Mouse (Mus musculus) heart, embryonic 15.5 days (tissue): ENCODE results near the gene Taok2. TPM values are rescaled to one million over a fixed set of nuclear protein-coding genes. Genes with fewer than 3 reads are reported as not detected.
"Not testable (repeated sequence)": the region's sequence is repeated elsewhere in the genome, so short reads cannot be mapped to it uniquely, and the experiment has no call there.

Experiments
- ATAC-seq: fragments of 200-750 bp; cut with Nextera tagmentation; replicated peaks from 2 replicates; pipeline ENCODE4 v1.8.0; 2017; ENCODE audit warnings: low read depth, moderate TSS enrichment; ENCODE audit not compliant: insufficient number of reproducible peaks, insufficient read depth, low FRiP score
- H3K27ac ChIP-seq: fragments of 300-500 bp; sonication (generic); 2 replicates; pipeline ENCODE4 v1.5.1; 2015; ENCODE audit warnings: mild to moderate bottlenecking, inconsistent platforms
- H3K27me3 ChIP-seq: fragments of 300-500 bp; sonication (generic); 2 replicates; pipeline ENCODE4 v1.6.1; 2015; ENCODE audit warnings: inconsistent platforms
- H3K36me3 ChIP-seq: fragments of 300-500 bp; sonication (generic); 2 replicates; pipeline ENCODE4 v1.6.1; 2015; ENCODE audit warnings: mild to moderate bottlenecking, inconsistent platforms
- H3K4me1 ChIP-seq: fragments of 300-500 bp; sonication (generic); replicated peaks from 2 replicates; pipeline ENCODE4 v1.6.1; 2015; ENCODE audit warnings: inconsistent platforms
- H3K4me2 ChIP-seq: fragments of 300-500 bp; sonication (generic); 2 replicates; pipeline ENCODE4 v1.6.1; 2015; ENCODE audit warnings: inconsistent platforms, mild to moderate bottlenecking, moderate library complexity
- H3K4me3 ChIP-seq: fragments of 300-500 bp; sonication (generic); 2 replicates; pipeline ENCODE4 v1.5.1; 2015; ENCODE audit warnings: mild to moderate bottlenecking, inconsistent platforms
- H3K9ac ChIP-seq: fragments of 300-500 bp; sonication (generic); 2 replicates; pipeline ENCODE4 v1.6.1; 2015; ENCODE audit warnings: mild to moderate bottlenecking, inconsistent platforms
- H3K9me3 ChIP-seq: fragments of 300-500 bp; sonication (generic); replicated peaks from 2 replicates; pipeline ENCODE4 v1.6.1; 2016; ENCODE audit warnings: inconsistent platforms
- WGBS: fragments of 180-500 bp; shearing (Covaris S2); methylation state at CpG from one replicate; pipeline ENCODE4 v1.1.7; 2015; ENCODE audit warnings: mixed read lengths; 5-methylcytosine and 5-hydroxymethylcytosine counted together
- polyA plus RNA-seq: library from polyadenylated mRNA; unstranded; fragments of >200 nt; fragmentation: Nextera tagmentation; extraction: Ambion mirVana; gene quantifications from 2 replicates; pipeline ENCODE4 v1.2.1, GENCODE M21; 2015

Gene Taok2
- polyA plus RNA-seq, 1 experiment from 2014 or later, result 29.0 TPM

- Histone ChIP-seq H3K4me3 (no peak overlapping the region), H3K9ac (no peak overlapping the region), H3K9me3 (no peaks in the 10 kb centered on the region), H3K27ac (no peak overlapping the region), H3K36me3 (no peaks in the 10 kb centered on the region), H3K4me1 (no peaks in the 10 kb centered on the region), H3K27me3 (no peaks in the 10 kb centered on the region), H3K4me2 (no peak overlapping the region)
- ATAC-seq, result no peak
- WGBS, result 61% methylated on average over 3 of the region's 3 CpGs
These were observed 21.1 kb upstream of the Taok2 start for GRCm38 (mm10) chr7:126905590-126905989.

DNA sequence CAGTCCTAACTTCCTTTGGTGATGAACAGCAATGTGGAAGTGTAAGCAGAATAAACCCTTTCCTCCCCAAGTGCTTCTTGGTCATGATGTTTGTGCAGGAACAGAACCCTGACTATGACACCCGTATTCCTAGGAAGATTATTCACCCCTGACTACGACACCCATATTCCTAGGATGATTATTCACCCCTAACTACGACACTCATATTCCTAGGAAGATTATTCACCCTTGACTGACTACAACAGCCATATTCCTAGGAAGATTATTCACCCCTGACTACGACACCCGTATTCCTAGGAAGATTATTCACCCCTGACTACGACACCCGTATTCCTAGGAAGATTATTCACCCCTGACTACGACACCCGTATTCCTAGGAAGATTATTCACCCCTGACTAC is 15.3 kb upstream of the Taok2 start:
- peaks cover 13% of the 10 kb centered on the region for H3K4me1 ChIP-seq
- H3K27me3 ChIP-seq, H3K9ac ChIP-seq, H3K4me2 ChIP-seq, H3K4me3 ChIP-seq, H3K27ac ChIP-seq, H3K36me3 ChIP-seq, ATAC-seq, H3K9me3 ChIP-seq: not testable (repeated sequence)
- WGBS, result 90% methylated on average over 7 of the region's 9 CpGs

DNA sequence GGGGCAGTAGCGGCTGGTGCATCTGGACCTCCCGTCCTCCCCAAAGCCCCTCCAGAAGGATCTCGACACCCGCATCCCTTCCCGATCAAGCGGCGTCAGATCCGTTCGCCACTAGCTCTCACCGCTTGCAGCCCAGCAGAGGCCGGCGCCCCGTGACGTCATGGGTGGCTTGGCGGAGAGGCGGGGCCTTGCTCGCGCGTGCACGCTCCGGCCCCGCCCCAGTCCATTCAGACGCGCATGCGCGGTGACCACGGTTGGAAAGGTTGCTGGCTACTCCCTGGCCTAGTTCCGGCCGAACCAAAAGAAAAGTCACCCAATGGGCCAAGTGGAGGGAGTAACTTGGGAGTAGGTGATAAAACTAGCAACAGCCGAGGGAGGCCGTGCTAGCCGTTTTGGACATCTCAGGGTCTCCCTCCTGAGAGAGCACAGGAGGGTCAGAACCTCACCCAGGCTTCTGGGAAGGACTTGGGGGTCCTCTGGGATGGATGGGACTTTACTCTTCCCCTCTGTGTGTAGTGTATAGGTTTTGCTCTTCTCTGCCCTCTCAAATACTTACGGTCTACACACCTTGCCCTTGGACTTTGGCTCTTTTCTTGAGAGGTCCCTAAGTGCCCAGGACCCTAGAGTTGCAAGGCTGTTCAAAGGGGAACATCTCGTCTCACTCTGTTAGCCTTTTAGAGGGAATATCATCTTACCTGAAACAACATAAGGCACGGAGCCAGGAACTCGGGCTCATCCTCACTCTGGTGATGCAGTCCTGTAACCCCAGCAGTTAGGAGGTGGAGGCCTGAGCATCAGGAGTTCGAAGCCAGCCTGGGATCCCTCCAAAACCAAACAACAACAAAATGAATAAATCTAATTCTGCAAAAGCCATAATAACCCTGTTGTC is 13.8 kb upstream of the Taok2 start:
- ATAC-seq, result peak; percentile 94
- Histone ChIP-seq H3K27ac (peak overlapping the region; percentile 72), H3K4me1 (peaks cover 13% of the 10 kb centered on the region), H3K9ac (peak overlapping the region; percentile 67), H3K4me3 (peak overlapping the region; percentile 67), H3K4me2 (peak overlapping the region; percentile 64), H3K9me3 (no peaks in the 10 kb centered on the region), H3K27me3 (no peaks in the 10 kb centered on the region), H3K36me3 (no peaks in the 10 kb centered on the region)
- 11% methylated on average over 37 of the region's 37 CpGs for WGBS

DNA sequence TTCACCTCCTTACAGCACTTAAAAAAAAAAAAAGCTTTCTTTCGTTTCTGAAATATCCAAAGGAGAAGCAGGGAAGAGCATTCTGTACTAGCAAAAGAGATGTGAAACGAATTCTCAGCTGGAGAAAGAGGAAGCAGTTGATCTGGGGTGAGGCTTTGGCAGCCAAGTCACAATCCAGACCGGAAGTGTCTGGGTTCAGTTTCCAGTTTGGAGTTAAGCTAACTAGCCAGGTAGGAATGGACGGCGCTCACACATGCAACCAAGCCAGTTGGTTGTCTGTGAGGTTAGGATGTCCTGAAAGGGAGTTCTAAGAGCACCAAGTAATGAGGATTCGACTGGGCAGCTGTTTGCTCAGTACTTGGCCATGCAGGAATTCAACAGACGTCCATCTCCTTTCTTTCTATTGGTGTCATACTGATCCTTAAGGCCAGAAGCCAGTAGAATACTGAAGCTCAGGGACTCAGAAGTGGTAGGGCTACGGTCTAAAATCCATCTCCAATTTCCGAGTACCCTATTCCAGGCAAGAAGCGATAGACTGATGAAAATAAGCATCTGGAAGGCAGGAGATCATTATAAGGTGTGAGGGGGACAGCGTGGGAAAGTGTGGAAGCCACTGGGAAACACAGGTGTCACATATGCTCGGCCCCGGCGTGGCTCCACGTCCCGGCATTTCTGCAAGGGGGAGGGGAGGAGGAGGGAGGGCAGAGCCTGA is 13.0 kb upstream of the Taok2 start:
- H3K27me3 ChIP-seq, result no peaks in the 10 kb centered on the region
- H3K36me3 ChIP-seq, result no peaks in the 10 kb centered on the region
- H3K9me3 ChIP-seq, result no peaks in the 10 kb centered on the region
- peaks cover 13% of the 10 kb centered on the region for H3K4me1 ChIP-seq
- peak overlapping the region; percentile 72 for H3K27ac ChIP-seq
- peak overlapping the region; percentile 64 for H3K4me2 ChIP-seq
- peak overlapping the region; percentile 67 for H3K4me3 ChIP-seq
- peak; percentile 63 for ATAC-seq
- 19% methylated on average over 15 of the region's 16 CpGs for WGBS
- H3K9ac ChIP-seq, result peak overlapping the region; percentile 67

DNA sequence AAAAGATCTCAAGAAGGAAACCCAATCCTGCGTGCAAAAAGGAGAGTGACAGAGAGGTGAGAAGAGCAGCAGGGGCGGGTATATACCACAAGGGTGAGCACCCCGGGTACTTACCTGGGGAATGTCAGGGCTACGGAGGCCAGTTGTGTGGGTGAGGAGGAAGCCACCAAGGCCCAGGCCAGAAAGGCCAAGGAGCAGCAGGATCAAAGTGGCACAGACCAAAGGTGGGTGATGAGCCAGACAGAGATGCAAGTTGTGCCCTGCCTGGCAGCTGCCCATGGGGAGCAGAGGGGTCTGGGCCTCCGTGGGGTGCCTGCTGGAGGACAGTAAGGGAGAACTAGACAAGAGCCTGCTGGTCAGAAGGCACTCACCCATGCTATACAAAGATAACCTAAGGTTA is 12.4 kb upstream of the Taok2 start:
- 78% methylated on average over 5 of the region's 5 CpGs for WGBS
- no peak overlapping the region for H3K9ac ChIP-seq
- peak overlapping the region; percentile 67; the same call in 1 of the 2 replicates for H3K4me3 ChIP-seq
- no peaks in the 10 kb centered on the region for H3K27me3 ChIP-seq
- peak overlapping the region; percentile 72; the same call in 1 of the 2 replicates for H3K27ac ChIP-seq
- peaks cover under 1% of the 10 kb centered on the region; the same call in 1 of the 2 replicates for H3K36me3 ChIP-seq
- ATAC-seq, result no peak
- peak overlapping the region; percentile 64; the same call in 1 of the 2 replicates for H3K4me2 ChIP-seq
- peaks cover 13% of the 10 kb centered on the region for H3K4me1 ChIP-seq
- H3K9me3 ChIP-seq, result no peaks in the 10 kb centered on the region

DNA sequence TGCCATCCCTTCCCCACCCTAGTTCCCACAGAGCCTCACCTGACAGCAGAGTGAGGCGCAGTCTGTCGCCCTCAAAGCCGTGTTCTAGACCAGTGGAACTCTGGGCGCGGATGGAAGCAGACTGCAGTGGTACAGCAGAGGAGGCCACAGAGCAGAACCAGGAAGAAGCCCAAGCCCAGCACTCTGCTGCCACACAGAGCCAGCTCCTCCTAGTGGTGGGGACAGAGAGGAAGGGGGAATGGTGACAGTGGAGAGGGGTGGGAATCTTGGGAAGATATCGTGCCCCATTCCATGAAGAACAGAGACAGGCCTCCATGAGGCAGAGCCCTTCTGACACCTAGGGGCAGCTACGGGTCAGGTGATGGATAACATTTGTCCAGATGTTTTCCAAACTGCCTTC is 4.3 kb upstream of the Taok2 start:
- Histone ChIP-seq H3K36me3 (peaks cover 9% of the 10 kb centered on the region; the same call in 1 of the 2 replicates), H3K4me1 (peaks cover 4% of the 10 kb centered on the region; the same call in 1 of the 2 replicates), H3K9ac (no peak overlapping the region), H3K9me3 (no peaks in the 10 kb centered on the region), H3K27ac (no peak overlapping the region), H3K27me3 (no peaks in the 10 kb centered on the region), H3K4me3 (no peak overlapping the region), H3K4me2 (no peak overlapping the region)
- WGBS, result 46% methylated on average over 7 of the region's 7 CpGs
- ATAC-seq, result no peak

GRCm38 (mm10) chr7:126887281-126887680 is 2.8 kb upstream of the Taok2 start:
- 82% methylated on average over 5 of the region's 5 CpGs for WGBS
- no peak for ATAC-seq

GRCm38 (mm10) chr7:126883731-126884181 is 747 bp downstream of the Taok2 start:
- 1% methylated on average over 15 of the region's 15 CpGs for WGBS
- no peaks in the 10 kb centered on the region for H3K27me3 ChIP-seq
- H3K9me3 ChIP-seq, result no peaks in the 10 kb centered on the region
- peaks cover 36% of the 10 kb centered on the region for H3K4me1 ChIP-seq
- H3K9ac ChIP-seq, result peak overlapping the region; percentile 89
- H3K36me3 ChIP-seq, result peaks cover 16% of the 10 kb centered on the region
- peak; percentile 3; the same call in 1 of the 2 replicates for ATAC-seq
- peak overlapping the region; percentile 98 for H3K4me2 ChIP-seq
- H3K4me3 ChIP-seq, result peak overlapping the region; percentile 83
- peak overlapping the region; percentile 96 for H3K27ac ChIP-seq

More at GRCm38 (mm10) chr7:126887281-126887680, 2.8 kb upstream of the Taok2 start:
- no peak overlapping the region for H3K4me3 ChIP-seq
- no peak overlapping the region for H3K4me2 ChIP-seq
- H3K9ac ChIP-seq, result no peak overlapping the region
- H3K36me3 ChIP-seq, result peaks cover 9% of the 10 kb centered on the region; the same call in 1 of the 2 replicates
- no peaks in the 10 kb centered on the region for H3K9me3 ChIP-seq
- no peak overlapping the region for H3K27ac ChIP-seq
- no peaks in the 10 kb centered on the region for H3K27me3 ChIP-seq
- H3K4me1 ChIP-seq, result peaks cover 20% of the 10 kb centered on the region

- Histone ChIP-seq H3K9ac (no peak overlapping the region), H3K27me3 (no peaks in the 10 kb centered on the region), H3K36me3 (peaks cover 43% of the 10 kb centered on the region), H3K4me3 (peak overlapping the region; percentile 83), H3K4me1 (peaks cover 36% of the 10 kb centered on the region), H3K9me3 (no peaks in the 10 kb centered on the region), H3K4me2 (peak overlapping the region; percentile 98), H3K27ac (peak overlapping the region; percentile 96)
- no peak for ATAC-seq
- WGBS, result 73% methylated on average over 6 of the region's 6 CpGs
These were observed 3.5 kb downstream of the Taok2 start for GRCm38 (mm10) chr7:126881040-126881439.

DNA sequence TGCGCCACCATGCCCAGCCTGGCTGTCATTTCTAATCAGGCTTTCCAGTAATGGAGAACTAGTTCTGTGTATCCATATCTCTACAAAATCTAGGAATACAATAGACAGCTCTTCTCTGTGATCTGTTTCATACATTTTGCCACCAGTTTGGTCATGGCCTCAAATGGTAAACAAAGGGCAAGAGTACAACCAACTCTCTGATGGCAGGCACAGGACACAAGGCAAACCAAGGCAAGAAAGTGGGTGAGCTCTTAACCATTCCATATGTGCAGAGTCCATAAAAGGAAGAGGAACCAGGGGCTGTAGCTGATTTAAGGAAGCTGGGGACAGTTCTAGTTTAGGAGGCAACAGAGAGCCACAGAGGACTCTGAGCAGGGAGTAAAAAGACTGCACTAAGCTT is 7.3 kb downstream of the Taok2 start:
- Histone ChIP-seq H3K9me3 (no peaks in the 10 kb centered on the region), H3K4me3 (no peak overlapping the region), H3K9ac (no peak overlapping the region), H3K27me3 (no peaks in the 10 kb centered on the region), H3K27ac (no peak overlapping the region), H3K4me1 (peaks cover 16% of the 10 kb centered on the region), H3K36me3 (peaks cover 81% of the 10 kb centered on the region), H3K4me2 (no peak overlapping the region)
- no peak for ATAC-seq
- WGBS, result 100% methylated on average over 1 of the region's 1 CpGs

GRCm38 (mm10) chr7:126870520-126870891 is 14.0 kb downstream of the Taok2 start:
- no peaks in the 10 kb centered on the region for H3K27me3 ChIP-seq
- ATAC-seq, result no peak; the same call in 1 of the 2 replicates
- H3K4me2 ChIP-seq, result no peak overlapping the region
- no peaks in the 10 kb centered on the region for H3K9me3 ChIP-seq
- H3K9ac ChIP-seq, result no peak overlapping the region
- H3K4me1 ChIP-seq, result no peaks in the 10 kb centered on the region
- no peak overlapping the region for H3K27ac ChIP-seq
- 94% methylated on average over 2 of the region's 2 CpGs for WGBS
- H3K36me3 ChIP-seq, result peaks cover 95% of the 10 kb centered on the region
- H3K4me3 ChIP-seq, result no peak overlapping the region
